Mouse (Mus musculus) forebrain, embryonic 12.5 days (tissue): Measurements from ENCODE around the gene Cpne9. TPM values are rescaled to one million over a fixed set of nuclear protein-coding genes. Genes with fewer than 3 reads are reported as not detected.
A peak's percentile ranks its signal among the peaks of the same experiment; 100 is the strongest.

ENCODE experiments used
- ATAC-seq: fragments of 200-750 bp; cut with Nextera tagmentation; 2 replicates; pipeline ENCODE4 v1.8.0; 2017; ENCODE audit warnings: moderate TSS enrichment; ENCODE audit not compliant: low FRiP score
- H3K27ac ChIP-seq: fragments of 300-500 bp; sonication (generic); 2 replicates; pipeline ENCODE4 v1.5.1; 2016; ENCODE audit warnings: mild to moderate bottlenecking
- H3K27me3 ChIP-seq: fragments of 300-500 bp; sonication (generic); 2 replicates; pipeline ENCODE4 v1.6.1; 2016; ENCODE audit warnings: mild to moderate bottlenecking
- H3K36me3 ChIP-seq: fragments of 300-500 bp; sonication (generic); replicated peaks from 2 replicates; pipeline ENCODE4 v1.6.1; 2016; ENCODE audit warnings: mild to moderate bottlenecking
- H3K4me1 ChIP-seq: fragments of 300-500 bp; sonication (generic); 2 replicates; pipeline ENCODE4 v1.6.1; 2016
- H3K4me2 ChIP-seq: fragments of 300-500 bp; sonication (generic); 2 replicates; pipeline ENCODE4 v1.6.1; 2016; ENCODE audit warnings: mild to moderate bottlenecking, moderate library complexity
- H3K4me3 ChIP-seq: fragments of 300-500 bp; sonication (generic); replicated peaks from 2 replicates; pipeline ENCODE4 v1.5.1; 2016; ENCODE audit warnings: mild to moderate bottlenecking
- H3K9ac ChIP-seq: fragments of 300-500 bp; sonication (generic); 2 replicates; pipeline ENCODE4 v1.6.1; 2016; ENCODE audit warnings: mild to moderate bottlenecking
- H3K9me3 ChIP-seq: fragments of 300-500 bp; sonication (generic); 2 replicates; pipeline ENCODE4 v1.6.1; 2016
- WGBS: fragments of 180-500 bp; shearing (Covaris S2); methylation state at CpG from one replicate; pipeline ENCODE4 v1.1.7; 2016; 5-methylcytosine and 5-hydroxymethylcytosine counted together
- polyA plus RNA-seq: library from polyadenylated mRNA; unstranded; fragments of >200 nt; fragmentation: Nextera tagmentation; extraction: Ambion mirVana; gene quantifications from 2 replicates; pipeline ENCODE4 v1.2.1, GENCODE M21; 2016

Cpne9 gene
- polyA plus RNA-seq, 1 experiment from 2014 or later = 0.34 TPM

DNA sequence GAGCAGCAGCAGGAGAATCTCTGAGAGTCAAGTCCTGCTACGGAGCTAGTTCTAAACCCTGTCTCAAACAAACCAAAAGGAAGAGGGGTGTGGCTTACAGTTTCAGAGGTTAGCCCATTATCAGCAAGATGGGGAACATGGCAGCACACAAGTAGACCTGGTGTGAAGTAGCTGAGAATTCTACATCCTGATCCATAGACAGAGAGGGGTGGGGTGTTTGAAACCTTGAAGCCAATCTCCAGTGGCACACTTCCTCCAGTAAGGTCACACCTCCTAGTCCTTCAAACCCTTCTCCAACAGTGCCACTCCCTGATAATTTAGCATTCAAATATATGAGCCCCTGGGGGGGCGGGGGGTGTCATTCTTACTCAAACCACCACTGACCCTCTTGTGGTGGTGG lies 13.9 kb downstream of the Cpne9 start:
- Histone ChIP-seq H3K36me3 (no peaks in the 10 kb centered on the region), H3K4me1 (no peaks in the 10 kb centered on the region), H3K4me3 (no peak overlapping the region), H3K27me3 (no peaks in the 10 kb centered on the region; the same call in 1 of the 2 replicates), H3K9me3 (no peaks in the 10 kb centered on the region), H3K27ac (no peak overlapping the region), H3K9ac (no peak overlapping the region), H3K4me2 (no peak overlapping the region)
- ATAC-seq = no peak
- WGBS = 86% methylated on average over 2 of the region's 2 CpGs

DNA sequence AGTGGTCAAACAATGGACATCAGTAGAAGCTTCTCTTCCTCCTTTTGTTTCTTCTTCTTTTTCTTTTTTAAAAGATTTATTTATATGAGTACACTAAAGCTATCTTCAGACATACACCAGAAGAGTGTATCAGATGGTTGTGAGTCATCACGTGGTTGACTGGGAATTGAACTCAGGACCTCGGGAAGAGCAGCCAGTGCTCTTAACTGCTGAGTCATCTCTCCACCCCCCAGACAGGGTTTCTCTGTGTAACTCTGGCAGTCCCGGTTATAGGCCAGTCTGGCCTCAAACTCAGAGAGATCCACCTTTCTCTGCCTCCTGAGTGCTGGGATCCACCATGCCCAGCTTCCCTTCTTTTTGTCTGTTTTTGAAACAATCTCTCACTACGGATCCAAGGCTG lies 14.5 kb downstream of the Cpne9 start:
- H3K9me3 ChIP-seq = no peaks in the 10 kb centered on the region
- H3K36me3 ChIP-seq = no peaks in the 10 kb centered on the region
- ATAC-seq = no peak
- H3K27me3 ChIP-seq = no peaks in the 10 kb centered on the region; the same call in 1 of the 2 replicates
- no peak overlapping the region for H3K9ac ChIP-seq
- no peak overlapping the region for H3K4me3 ChIP-seq
- no peaks in the 10 kb centered on the region for H3K4me1 ChIP-seq
- WGBS = 77% methylated on average over 4 of the region's 4 CpGs
- no peak overlapping the region for H3K4me2 ChIP-seq
- no peak overlapping the region for H3K27ac ChIP-seq

DNA sequence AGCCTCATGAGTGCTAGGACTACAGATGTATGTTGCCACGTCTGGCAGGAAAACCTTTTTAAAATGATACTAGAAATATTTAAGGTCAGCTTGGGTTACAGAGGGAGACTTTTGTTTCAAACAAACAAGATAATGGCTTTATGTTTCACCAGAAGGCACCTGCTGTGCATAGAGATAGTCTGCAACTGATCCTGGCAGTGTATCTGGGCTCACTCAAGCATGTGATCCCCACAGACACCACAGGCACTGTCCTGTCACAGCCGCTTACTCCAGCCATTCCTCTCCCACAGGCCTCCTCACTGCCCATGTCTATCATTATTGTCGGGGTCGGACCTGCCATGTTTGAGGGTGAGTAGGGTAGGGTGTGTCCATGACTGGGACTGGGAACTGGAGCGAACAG lies 19.2 kb downstream of the Cpne9 start:
- H3K27me3 ChIP-seq = 0 out of 2 replicates have a peak, but pooled peaks cover 3% of the 10 kb centered on the region
- H3K4me1 ChIP-seq = peaks cover 7% of the 10 kb centered on the region; the same call in 1 of the 2 replicates
- no peak overlapping the region for H3K9ac ChIP-seq
- no peak overlapping the region for H3K27ac ChIP-seq
- no peak overlapping the region for H3K4me2 ChIP-seq
- H3K4me3 ChIP-seq = no peak overlapping the region
- H3K36me3 ChIP-seq = no peaks in the 10 kb centered on the region
- no peaks in the 10 kb centered on the region for H3K9me3 ChIP-seq
- 80% methylated on average over 5 of the region's 5 CpGs for WGBS
- no peak for ATAC-seq

DNA sequence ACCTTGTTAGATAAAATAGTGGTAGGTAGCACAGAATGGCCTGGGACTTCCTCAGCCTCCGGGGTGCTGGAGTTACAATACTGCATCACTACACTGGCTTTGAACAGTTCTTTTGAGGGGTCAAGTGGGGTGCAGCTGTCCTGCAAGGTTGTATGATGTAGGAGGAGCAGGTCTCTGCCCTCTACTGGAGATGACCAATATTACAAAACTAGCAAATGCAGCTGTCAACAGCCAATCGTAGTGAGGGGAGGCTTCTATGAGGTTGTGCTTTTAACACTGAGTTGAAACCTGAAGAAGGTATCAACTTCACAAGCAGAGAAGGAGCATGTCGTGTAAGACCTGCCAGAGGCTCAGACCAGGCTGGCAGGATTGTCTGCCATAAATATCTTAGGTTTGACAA lies 20.2 kb downstream of the Cpne9 start:
- whole genome bisulfite sequencing = 27% methylated on average over 3 of the region's 3 CpGs
- Histone ChIP-seq H3K4me2 (no peak overlapping the region), H3K4me1 (peaks cover 7% of the 10 kb centered on the region; the same call in 1 of the 2 replicates), H3K9ac (no peak overlapping the region), H3K27me3 (0 out of 2 replicates have a peak, but pooled peaks cover 3% of the 10 kb centered on the region), H3K4me3 (no peak overlapping the region), H3K36me3 (no peaks in the 10 kb centered on the region), H3K27ac (no peak overlapping the region), H3K9me3 (no peaks in the 10 kb centered on the region)
- no peak for ATAC-seq

GRCm38 (mm10) chr6:113306322-113306985 lies 24.3 kb downstream of the Cpne9 start:
- under 1% methylated on average over 43 of the region's 50 CpGs for WGBS
- Histone ChIP-seq H3K9ac (peak overlapping the region; percentile 97), H3K4me3 (peak overlapping the region; percentile 98), H3K36me3 (peaks cover 17% of the 10 kb centered on the region), H3K27ac (peak overlapping the region; percentile 98), H3K9me3 (no peaks in the 10 kb centered on the region), H3K4me1 (peaks cover 31% of the 10 kb centered on the region), H3K27me3 (0 out of 2 replicates have a peak, but pooled peaks cover 3% of the 10 kb centered on the region), H3K4me2 (peak overlapping the region; percentile 99)
- ATAC-seq = peak; percentile 98

DNA sequence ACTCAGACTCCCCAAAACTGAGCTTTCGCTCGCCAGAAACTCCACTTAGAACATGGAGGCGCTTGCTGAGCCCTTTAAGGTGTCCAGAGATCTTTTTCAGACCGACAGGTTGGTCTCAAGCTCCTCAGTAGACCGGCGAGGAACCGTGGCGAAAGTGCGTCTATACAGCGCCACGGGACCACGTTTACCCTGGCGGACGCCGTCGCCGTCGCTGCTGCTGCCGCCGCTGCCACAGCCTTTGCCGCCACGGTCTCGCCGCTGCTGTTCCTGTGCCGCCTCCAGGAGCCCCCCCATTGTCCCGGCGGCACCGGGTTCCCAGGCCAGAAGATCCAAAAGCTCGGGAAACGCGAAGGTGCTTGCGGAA lies 24.9 kb downstream of the Cpne9 start, which contains the start of gene Brpf1:
Gene Brpf1, plus strand, starts transcription at position 152 of the 364 bp plus-strand sequence.
- peak within 1 kb of the TSS; percentile 98 for H3K4me3 ChIP-seq
- WGBS = under 1% methylated on average over 32 of the region's 32 CpGs
- H3K27me3 ChIP-seq = 0 out of 2 replicates have a peak, but pooled peaks cover 3% of the 10 kb centered on the region
- peak within 1 kb of the TSS; percentile 99 for H3K4me2 ChIP-seq
- peaks cover 20% of the 10 kb centered on the region for H3K36me3 ChIP-seq
- H3K27ac ChIP-seq = peak within 1 kb of the TSS; percentile 98
- ATAC-seq = peak; percentile 67
- H3K9me3 ChIP-seq = no peaks in the 10 kb centered on the region
- peaks cover 31% of the 10 kb centered on the region for H3K4me1 ChIP-seq
- peak within 1 kb of the TSS; percentile 97 for H3K9ac ChIP-seq

GRCm38 (mm10) chr6:113307481-113308121 lies 25.5 kb downstream of the Cpne9 start:
- H3K4me3 ChIP-seq = peak overlapping the region; percentile 98
- no peaks in the 10 kb centered on the region for H3K9me3 ChIP-seq
- peak overlapping the region; percentile 98 for H3K27ac ChIP-seq
- no peak for ATAC-seq
- WGBS = under 1% methylated on average over 34 of the region's 34 CpGs
- peaks cover 26% of the 10 kb centered on the region for H3K36me3 ChIP-seq
- peak overlapping the region; percentile 99 for H3K4me2 ChIP-seq
- H3K27me3 ChIP-seq = 0 out of 2 replicates have a peak, but pooled peaks cover 3% of the 10 kb centered on the region
- H3K9ac ChIP-seq = peak overlapping the region; percentile 97
- H3K4me1 ChIP-seq = peaks cover 31% of the 10 kb centered on the region

DNA sequence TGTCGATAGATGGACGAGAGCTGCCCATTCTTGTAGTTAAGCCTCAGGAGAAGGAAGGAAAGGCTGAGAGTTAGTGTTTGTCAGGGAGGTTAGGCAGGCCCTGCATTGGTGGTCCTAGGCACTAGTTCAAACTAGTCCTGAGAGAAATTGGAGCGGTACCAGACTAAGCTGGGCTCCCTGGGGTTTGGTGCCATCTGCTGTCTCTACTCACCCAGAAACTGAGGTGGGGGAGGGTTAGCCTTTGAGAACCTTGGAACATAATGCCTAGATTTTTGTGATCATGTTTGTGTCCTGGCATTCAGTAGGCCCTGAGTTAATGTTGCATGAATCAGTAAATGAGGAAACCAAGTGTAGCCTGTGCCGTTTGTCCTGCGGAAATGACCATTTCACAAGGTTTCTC lies 26.0 kb downstream of the Cpne9 start:
- Histone ChIP-seq H3K9ac (peak overlapping the region; percentile 97), H3K27me3 (0 out of 2 replicates have a peak, but pooled peaks cover 3% of the 10 kb centered on the region), H3K4me2 (peak overlapping the region; percentile 99), H3K27ac (0 out of 2 replicates have a peak overlapping the region, but pooled peaks have one; percentile 0), H3K9me3 (no peaks in the 10 kb centered on the region), H3K4me1 (peaks cover 31% of the 10 kb centered on the region), H3K4me3 (peak overlapping the region; percentile 98), H3K36me3 (peaks cover 32% of the 10 kb centered on the region)
- 39% methylated on average over 5 of the region's 5 CpGs for WGBS
- ATAC-seq = no peak

- Histone ChIP-seq H3K36me3 (peaks cover 96% of the 10 kb centered on the region), H3K4me3 (no peak overlapping the region), H3K4me1 (no peaks in the 10 kb centered on the region; the same call in 1 of the 2 replicates), H3K9ac (no peak overlapping the region), H3K4me2 (no peak overlapping the region), H3K27me3 (no peaks in the 10 kb centered on the region), H3K27ac (no peak overlapping the region), H3K9me3 (no peaks in the 10 kb centered on the region)
- ATAC-seq = no peak
- WGBS = 97% methylated on average over 3 of the region's 3 CpGs
These were observed 33.9 kb downstream of the Cpne9 start for GRCm38 (mm10) chr6:113315972-113316371.

- peak within 1 kb of the TSS; percentile 92 for H3K27ac ChIP-seq
- peak within 1 kb of the TSS; percentile 54 for H3K4me3 ChIP-seq
- H3K4me2 ChIP-seq = peak within 1 kb of the TSS; percentile 92
- no peaks in the 10 kb centered on the region for H3K27me3 ChIP-seq
- peak within 1 kb of the TSS; percentile 78 for H3K9ac ChIP-seq
- ATAC-seq = peak; percentile 99
- peaks cover 18% of the 10 kb centered on the region for H3K4me1 ChIP-seq
- H3K9me3 ChIP-seq = no peaks in the 10 kb centered on the region
- WGBS = under 1% methylated on average over 52 of the region's 52 CpGs
- peaks cover 49% of the 10 kb centered on the region for H3K36me3 ChIP-seq
These were observed 44.6 kb downstream of the Cpne9 start, which contains the start of gene Ogg1 for GRCm38 (mm10) chr6:113326533-113327315. Gene Ogg1 (plus strand): TSS chr6:113326972.

- no peak for ATAC-seq
- Histone ChIP-seq H3K36me3 (peaks cover 40% of the 10 kb centered on the region), H3K4me2 (no peak overlapping the region), H3K9ac (no peak overlapping the region), H3K4me1 (peaks cover 22% of the 10 kb centered on the region), H3K27ac (no peak overlapping the region), H3K4me3 (no peak overlapping the region), H3K9me3 (no peaks in the 10 kb centered on the region), H3K27me3 (no peaks in the 10 kb centered on the region)
- WGBS = 97% methylated on average over 1 of the region's 1 CpGs
These were observed 47.3 kb downstream of the Cpne9 start for GRCm38 (mm10) chr6:113329396-113329795.

DNA sequence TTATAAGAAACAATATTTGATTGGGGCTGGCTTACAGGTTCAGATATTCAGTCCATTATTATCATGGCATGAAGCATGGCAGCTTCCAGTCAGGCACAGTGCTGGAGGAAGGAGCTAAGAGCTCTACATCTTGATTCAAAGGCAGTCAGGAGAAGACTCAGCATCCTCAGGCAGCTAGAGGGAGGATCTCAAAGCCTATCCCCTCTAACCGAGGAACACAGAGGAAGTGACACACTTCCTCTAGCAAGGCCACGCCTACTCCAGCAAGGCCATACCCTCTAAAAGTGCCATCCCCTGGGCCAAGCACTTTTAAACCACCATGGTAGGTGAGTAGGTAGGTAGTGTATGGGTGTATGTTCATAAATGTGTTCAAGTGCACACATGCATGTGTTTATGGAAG lies 48.4 kb downstream of the Cpne9 start:
- WGBS = 73% methylated on average over 2 of the region's 2 CpGs
- Histone ChIP-seq H3K9me3 (no peaks in the 10 kb centered on the region), H3K27ac (no peak overlapping the region), H3K4me2 (no peak overlapping the region), H3K4me3 (no peak overlapping the region), H3K9ac (no peak overlapping the region), H3K4me1 (peaks cover 18% of the 10 kb centered on the region), H3K36me3 (peaks cover 45% of the 10 kb centered on the region), H3K27me3 (no peaks in the 10 kb centered on the region)
- ATAC-seq = no peak
